Mouse (Mus musculus) heart, adult 11 months (tissue): ENCODE measurements around the gene Mlh3.
"Not testable (repeated sequence)": the region's sequence is repeated elsewhere in the genome, so short reads cannot be mapped to it uniquely, and the experiment has no call there.

Source experiments
- DNase-seq: peaks from one replicate; pipeline ENCODE4 v3.0.0; 2022

The Mlh3 gene

DNA sequence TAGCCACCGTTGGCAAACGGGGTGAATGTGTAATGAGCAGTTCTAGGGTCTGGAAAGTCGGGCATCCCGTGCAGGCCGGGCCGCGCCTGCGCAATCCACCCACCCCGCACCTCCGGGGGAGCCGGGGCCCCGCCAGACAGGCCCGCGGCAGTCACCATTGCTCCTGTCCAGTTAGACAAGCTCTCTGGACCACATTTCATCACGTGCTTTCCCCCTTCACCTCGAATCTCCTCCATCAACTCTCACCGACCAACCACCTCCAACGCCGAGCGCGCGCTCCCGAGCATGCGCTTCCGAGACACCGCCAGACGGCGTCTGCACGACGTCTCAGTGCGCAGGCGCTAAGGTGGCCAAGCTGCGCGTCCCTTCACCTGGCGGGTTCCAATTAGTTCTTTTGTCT is at the start of gene Mlh3:
Mlh3 (minus strand) TSS at position 281 of the 400 bp plus-strand sequence.
- peak; percentile 98 for DNase-seq

GRCm38 (mm10) chr12:85308651-85309050 is 38.3 kb upstream of the Mlh3 start:
- no peak for DNase-seq

GRCm38 (mm10) chr12:85305247-85305892 is 35.0 kb upstream of the Mlh3 start:
- peak; percentile 97 for DNase-seq

- no peak for DNase-seq
These were observed 34.3 kb upstream of the Mlh3 start for GRCm38 (mm10) chr12:85304725-85305124.

GRCm38 (mm10) chr12:85303256-85303655 is 32.9 kb upstream of the Mlh3 start:
- DNase-seq, result no peak

GRCm38 (mm10) chr12:85298835-85299180 is 28.4 kb upstream of the Mlh3 start:
- DNase-seq, result no peak

DNA sequence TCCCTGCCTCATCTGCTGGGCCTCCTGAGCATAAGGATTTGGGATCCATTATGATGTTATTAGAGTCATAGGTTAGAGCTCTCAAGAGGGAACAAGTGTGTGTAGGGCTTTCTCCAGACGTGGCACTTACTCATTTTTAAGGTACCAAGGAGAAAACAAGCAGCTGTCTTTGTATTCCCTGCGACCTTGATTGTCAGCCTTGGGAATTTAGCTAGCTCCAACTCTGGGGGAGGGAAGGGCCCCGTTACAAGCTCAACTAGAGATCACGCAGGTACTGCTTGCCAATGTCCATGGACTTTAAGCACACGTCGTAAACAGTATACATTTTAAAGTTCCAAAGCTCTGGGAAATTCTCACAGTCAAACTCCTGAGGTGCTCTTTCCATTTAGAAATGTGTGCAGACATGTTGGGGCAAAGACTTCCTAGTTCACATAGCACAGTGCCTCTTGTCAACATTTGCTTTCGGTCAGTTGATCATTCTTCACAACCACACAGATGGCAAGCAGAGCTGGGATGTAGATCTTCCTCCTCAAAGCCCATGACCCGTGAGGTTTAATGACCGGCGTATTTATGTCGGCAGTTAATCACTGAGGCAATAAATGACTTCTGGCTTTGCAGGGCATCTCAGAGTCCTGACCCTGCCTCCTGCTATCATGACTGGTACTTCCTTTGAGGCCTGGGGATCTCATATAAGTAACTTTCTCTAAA is 27.9 kb upstream of the Mlh3 start:
- no peak for DNase-seq

DNA sequence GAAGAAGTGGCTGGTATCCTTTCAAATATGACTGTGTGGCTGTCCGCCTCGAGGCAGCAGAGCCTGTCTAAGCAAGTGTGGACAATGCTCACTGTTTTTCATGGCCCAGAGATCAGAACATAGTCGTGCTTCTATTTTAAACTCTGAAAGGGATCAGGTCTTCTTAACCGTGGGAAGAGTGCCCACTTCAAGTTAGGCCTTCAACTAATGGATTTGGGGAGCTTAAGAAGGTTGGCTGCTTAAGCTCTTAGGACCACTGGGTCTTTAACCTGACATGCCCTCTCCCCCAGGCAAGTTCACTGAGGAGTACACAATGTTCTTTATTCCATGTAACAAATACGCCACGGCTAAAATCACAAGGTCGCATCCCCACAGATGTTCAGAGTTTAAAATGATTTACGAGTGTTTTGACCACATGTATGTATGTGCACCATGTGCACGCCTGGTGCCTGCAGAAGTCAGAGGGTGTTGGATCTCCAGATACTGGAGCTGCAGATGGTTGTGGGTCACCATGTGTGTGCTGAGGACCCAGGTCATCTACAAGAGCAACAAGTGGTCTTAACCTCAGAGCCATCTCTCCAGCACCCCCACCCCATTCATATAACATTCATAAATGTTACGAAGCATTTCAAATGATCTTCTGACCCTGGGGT is 27.1 kb upstream of the Mlh3 start:
- DNase-seq, result peak; percentile 81

DNA sequence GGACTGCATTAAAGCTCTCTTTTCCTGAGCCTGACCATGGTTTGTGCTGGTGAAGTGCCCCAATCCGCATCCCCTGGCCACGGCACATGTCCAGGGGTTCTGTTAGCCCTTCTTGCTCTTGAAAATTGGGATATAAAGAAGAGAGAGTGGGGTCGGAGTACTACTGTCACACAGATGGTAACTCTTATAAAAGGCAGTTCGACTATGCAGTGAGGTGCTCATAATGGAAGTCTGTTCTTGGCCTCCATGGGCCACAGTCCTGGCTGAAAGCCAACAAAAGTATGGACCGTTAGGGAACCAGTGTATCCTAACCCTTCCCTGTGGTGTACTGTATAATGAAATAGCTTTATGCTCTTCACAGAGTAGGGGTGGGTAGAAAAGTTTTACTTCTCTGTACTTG is 26.5 kb upstream of the Mlh3 start:
- DNase-seq, result peak; percentile 81

GRCm38 (mm10) chr12:85295506-85295905 is 25.1 kb upstream of the Mlh3 start:
- DNase-seq, result no peak

DNA sequence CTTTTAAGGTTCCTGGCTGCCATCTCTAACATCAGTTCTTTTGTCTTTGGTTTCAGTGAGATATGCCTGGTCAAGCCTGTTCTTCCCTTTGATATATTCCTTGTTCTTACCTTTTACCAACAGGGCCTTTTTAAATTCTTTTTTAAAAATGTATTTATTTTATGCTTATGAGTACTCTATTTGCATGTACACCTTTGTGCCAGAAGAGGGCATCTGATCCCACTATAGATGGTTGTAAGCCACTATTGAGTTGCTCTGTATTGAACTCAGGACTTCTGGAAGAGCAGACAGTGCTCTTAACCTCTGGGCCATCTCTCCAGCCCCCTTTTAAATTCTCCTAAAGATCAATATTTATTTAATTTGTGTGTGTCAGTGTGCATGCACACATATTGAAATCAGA is 22.5 kb upstream of the Mlh3 start:
- DNase-seq, result no peak

DNA sequence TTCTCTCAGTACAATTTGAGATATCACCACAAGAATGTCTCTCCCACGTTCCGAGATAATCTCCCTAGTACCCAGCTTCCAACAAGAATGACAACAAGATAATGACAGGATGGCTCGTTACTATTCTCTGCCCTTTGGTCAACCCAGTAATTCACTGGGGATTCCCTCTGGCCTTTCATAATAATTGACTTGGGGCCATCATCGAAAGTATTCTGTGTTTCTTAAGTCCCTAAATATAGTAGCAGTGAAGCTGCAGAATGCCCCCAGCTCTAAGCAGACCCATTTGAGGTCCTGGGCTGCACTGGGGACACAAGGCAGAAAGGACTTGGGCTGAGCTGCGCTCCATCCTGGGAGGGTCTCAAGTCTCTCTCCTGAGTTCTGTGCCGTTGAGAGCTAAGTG is 21.9 kb upstream of the Mlh3 start:
- no peak for DNase-seq

- no peak for DNase-seq
These were observed 21.1 kb upstream of the Mlh3 start for GRCm38 (mm10) chr12:85291541-85291940.

DNA sequence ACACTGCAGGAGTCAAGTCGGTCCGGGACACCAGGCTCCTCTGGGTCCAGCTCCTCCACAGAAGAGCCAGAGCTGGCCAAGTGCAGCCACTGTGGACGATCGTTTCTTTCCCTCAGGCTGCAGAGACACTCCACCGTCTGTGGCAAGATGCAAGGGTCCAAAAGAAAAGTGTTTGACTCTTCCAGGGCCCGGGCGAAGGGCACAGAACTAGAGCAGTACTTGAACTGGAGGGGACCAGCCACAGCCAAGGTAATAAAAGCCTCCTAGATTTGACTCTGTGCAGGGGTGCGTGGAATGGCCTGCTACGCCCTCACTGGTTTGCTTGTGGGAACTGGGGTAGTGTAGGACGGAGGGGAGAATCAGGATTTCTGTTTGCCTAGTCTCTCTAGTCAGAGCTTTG is 20.2 kb upstream of the Mlh3 start:
- peak; percentile 83 for DNase-seq

- DNase-seq, result peak; percentile 91
These were observed 19.0 kb upstream of the Mlh3 start for GRCm38 (mm10) chr12:85289157-85290000.

DNA sequence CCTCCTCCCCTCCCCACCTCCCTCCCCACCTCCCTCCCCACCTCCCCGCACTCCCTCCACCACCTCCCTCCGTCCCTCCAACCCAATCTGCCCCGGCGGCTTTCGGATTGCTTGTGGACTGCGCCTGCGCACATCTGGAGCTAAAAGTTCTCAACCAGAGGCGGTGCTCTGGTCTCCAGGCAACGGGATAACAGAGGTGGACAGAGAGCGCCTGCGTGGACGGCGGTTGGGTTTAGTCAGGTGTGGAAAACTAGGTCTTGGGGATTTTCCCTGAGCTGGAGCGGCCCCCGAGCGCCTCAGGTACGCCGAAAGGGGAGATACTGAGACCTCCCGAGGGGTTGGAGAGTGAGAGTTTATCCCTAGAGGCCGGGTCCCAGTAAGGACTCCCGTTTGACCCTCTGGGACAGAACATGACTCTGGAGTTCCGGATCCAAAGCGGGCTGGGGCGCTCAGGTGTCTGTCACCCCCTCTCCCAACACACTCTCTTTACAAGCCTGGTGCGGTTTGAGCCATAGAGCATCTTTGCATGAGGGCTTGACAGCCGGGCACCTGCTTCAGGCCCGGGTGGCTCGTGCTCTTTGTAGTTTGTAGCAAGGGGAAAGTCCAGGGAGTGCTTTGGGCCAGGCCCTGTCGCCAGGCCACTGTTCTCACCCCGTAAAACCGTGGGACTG is 18.2 kb upstream of the Mlh3 start, which contains the start of gene Zc2hc1c:
Zc2hc1c (plus strand) TSS at position 106 of the 671 bp plus-strand sequence.
- DNase-seq, result peak; percentile 100

- DNase-seq, result peak; percentile 97
These were observed 17.5 kb upstream of the Mlh3 start, which contains the start of gene Acyp1 for GRCm38 (mm10) chr12:85287809-85288485. TSS of gene Acyp1 (minus strand) at chr12:85288438.

- no peak for DNase-seq
These were observed 16.5 kb upstream of the Mlh3 start for GRCm38 (mm10) chr12:85286941-85287340.

GRCm38 (mm10) chr12:85284996-85285395 is 14.6 kb upstream of the Mlh3 start:
- DNase-seq, result peak; percentile 71

DNA sequence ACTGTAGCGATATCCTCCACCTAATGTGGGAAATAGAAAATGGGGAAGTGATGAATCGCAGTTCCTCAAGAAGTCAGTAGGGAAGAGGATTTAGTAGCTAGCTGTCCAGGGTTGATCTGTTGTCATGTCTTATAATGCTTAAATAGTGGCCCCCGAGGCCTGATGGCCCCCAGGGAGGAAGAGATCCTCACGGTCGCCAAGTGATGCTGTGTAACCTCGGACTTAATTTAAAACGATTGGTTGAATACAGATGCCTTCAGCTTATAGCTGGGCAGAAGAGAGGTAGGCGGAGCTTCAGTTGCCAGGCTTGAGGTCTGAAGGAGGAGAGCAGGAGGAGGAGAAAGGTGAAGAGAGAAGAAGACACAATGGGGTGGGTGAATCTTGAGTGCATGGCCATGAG is 13.9 kb upstream of the Mlh3 start:
- DNase-seq, result peak; percentile 88

- DNase-seq, result not testable (repeated sequence)
These were observed 11.4 kb upstream of the Mlh3 start for GRCm38 (mm10) chr12:85281756-85282155.
